Mouse (Mus musculus): Measurements from ENCODE around the gene Dcakd. TPM values are rescaled to one million over a fixed set of nuclear protein-coding genes. Genes with fewer than 3 reads are reported as not detected.

The Dcakd gene
- polyA plus RNA-seq, 1 experiment = 24.7 TPM

DNA sequence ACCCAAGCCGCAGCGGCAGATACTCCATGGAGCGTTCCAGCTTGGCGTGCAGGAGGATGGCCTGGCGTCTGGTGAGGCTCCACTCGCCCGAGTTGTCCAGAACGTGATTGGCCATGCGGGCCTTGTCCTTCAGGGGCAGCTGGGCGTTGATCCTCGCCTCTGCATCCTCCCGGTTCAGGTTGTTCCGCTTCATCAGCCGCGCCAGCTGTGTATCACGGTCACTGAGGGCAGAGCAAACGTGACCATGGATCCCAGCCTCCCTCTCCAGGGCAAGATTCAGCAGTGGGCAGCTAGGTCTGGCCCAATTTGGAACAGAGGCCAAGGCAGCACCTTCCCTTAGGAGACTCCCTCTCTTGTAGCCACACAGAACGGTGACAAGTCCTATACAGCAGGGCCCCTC is 33.2 kb downstream of the Dcakd start:
- 93% methylated on average over 18 of the region's 18 CpGs for WGBS
- Histone ChIP-seq H3K4me1 (ENCODE audit: control insufficient read depth, insufficient read depth, insufficient read length) (0 out of 2 replicates have a peak, but pooled peaks cover 3% of the 10 kb centered on the region), H3K36me3 (ENCODE audit: control insufficient read depth, insufficient read depth, low read length) (peaks cover 25% of the 10 kb centered on the region), H3K4me3 (ENCODE audit: extremely low read depth, insufficient read depth, insufficient read length) (no peak overlapping the region), H3K27me3 (ENCODE audit: control insufficient read depth, insufficient read depth, low read length) (peaks cover 8% of the 10 kb centered on the region), H3K27ac (ENCODE audit: insufficient read depth, low read length) (no peak overlapping the region)
- TF ChIP-seq POLR2A (IDR thresholded peaks at IDR 0.05; ENCODE audit: low read depth, low read length) (no peak), CTCF (IDR thresholded peaks at IDR 0.05; ENCODE audit: extremely low read depth, insufficient read depth, insufficient read length, insufficient replicate concordance) (no peak)
- no peak for DNase-seq (ENCODE audit: low read depth in 1 of 2, low spot score in 2 of 2)

DNA sequence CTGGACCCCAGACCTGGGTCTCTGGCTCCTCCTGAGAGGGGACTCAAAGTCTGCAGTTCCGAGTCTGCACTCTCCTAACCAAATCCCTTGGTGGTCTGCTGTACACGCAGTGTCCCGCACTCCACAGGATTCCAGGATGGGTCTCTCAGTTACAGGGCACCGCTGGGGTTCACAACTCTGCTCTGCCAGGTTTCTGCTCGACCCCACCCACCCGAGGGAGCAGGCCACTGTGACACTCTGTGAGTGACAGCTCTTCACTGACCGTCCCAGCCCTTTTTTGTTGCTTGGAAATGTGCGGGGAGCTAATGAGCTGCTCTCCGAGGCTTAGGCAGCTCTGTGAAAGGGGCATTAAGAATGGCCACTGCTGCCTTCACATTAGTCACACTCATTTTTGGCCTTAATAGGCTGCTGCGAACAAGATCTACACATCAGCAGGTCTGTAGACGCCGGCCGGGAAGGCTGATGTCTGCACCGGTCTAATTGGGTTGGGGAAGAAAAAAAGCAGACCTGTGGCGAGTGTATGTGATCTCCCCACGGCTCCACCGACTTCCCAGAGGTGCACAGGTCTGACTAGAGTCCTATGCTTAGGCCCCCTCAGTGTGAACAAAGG is 34.6 kb downstream of the Dcakd start:
- H3K4me1 ChIP-seq (ENCODE audit: control insufficient read depth, insufficient read depth, insufficient read length) = 0 out of 2 replicates have a peak, but pooled peaks cover 4% of the 10 kb centered on the region
- TF ChIP-seq POLR2A (IDR thresholded peaks at IDR 0.05; ENCODE audit: low read depth, low read length) = no peak
- peaks cover 19% of the 10 kb centered on the region for H3K36me3 ChIP-seq (ENCODE audit: control insufficient read depth, insufficient read depth, low read length)
- no peak for DNase-seq (ENCODE audit: low read depth in 1 of 2, low spot score in 2 of 2)
- H3K27me3 ChIP-seq (ENCODE audit: control insufficient read depth, insufficient read depth, low read length) = peaks cover 14% of the 10 kb centered on the region
- 81% methylated on average over 17 of the region's 17 CpGs for WGBS
- H3K4me3 ChIP-seq (ENCODE audit: extremely low read depth, insufficient read depth, insufficient read length) = no peak overlapping the region
- H3K27ac ChIP-seq (ENCODE audit: insufficient read depth, low read length) = no peak overlapping the region

DNA sequence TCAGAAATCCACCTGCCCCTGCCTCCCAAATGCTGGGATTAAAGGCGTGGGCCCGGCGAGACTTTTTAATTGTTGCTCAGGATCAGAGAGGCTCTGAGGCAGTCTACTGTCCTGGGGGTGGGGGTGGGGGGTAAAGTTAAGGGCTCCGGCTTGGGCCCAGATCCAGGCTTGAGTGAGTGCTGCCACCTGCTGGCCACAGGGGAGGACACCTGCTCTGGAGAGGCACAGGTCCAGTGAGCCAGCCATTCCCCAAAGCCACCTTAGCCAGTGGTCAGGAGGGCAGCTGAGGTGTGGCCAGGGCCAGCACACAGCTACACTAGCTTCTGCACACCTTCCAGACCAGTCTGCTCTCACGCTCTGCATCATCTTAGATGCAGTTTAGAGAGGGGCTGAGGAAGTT is 35.2 kb downstream of the Dcakd start:
- Histone ChIP-seq H3K4me3 (ENCODE audit: extremely low read depth, insufficient read depth, insufficient read length) (no peak overlapping the region), H3K36me3 (ENCODE audit: control insufficient read depth, insufficient read depth, low read length) (peaks cover 19% of the 10 kb centered on the region), H3K4me1 (ENCODE audit: control insufficient read depth, insufficient read depth, insufficient read length) (0 out of 2 replicates have a peak, but pooled peaks cover 4% of the 10 kb centered on the region), H3K27me3 (ENCODE audit: control insufficient read depth, insufficient read depth, low read length) (peaks cover 14% of the 10 kb centered on the region), H3K27ac (ENCODE audit: insufficient read depth, low read length) (no peak overlapping the region)
- TF ChIP-seq POLR2A (IDR thresholded peaks at IDR 0.05; ENCODE audit: low read depth, low read length) = no peak
- peak; percentile 86 for TF ChIP-seq CTCF (IDR thresholded peaks at IDR 0.05; ENCODE audit: extremely low read depth, insufficient read depth, insufficient read length, insufficient replicate concordance)
- WGBS = 24% methylated on average over 5 of the region's 5 CpGs
- DNase-seq (ENCODE audit: low read depth in 1 of 2, low spot score in 2 of 2) = peak; percentile 12 to 65

DNA sequence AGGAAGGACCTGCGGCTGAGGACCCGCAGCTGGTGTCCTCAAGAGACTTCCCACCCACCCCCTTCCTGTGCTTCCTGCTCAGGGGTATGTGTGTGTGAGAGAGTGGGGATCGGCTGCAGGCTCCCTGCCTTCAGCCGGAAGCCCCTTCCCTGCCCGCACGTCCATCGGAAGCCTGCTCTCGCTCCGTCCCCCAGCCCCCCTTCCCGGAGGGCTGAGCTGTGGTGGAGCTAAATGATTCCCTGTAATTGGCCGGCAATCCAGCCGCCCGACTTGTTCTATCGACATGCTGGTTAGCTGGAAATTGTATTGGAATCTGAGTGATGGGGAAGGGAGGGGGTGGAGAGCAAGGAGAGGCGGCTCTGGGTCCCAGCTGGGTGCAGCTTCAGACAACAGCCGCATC is 36.5 kb downstream of the Dcakd start:
- TF ChIP-seq CTCF (IDR thresholded peaks at IDR 0.05; ENCODE audit: extremely low read depth, insufficient read depth, insufficient read length, insufficient replicate concordance) = no peak
- TF ChIP-seq POLR2A (IDR thresholded peaks at IDR 0.05; ENCODE audit: low read depth, low read length) = no peak
- H3K27me3 ChIP-seq (ENCODE audit: control insufficient read depth, insufficient read depth, low read length) = peaks cover 14% of the 10 kb centered on the region
- H3K4me3 ChIP-seq (ENCODE audit: extremely low read depth, insufficient read depth, insufficient read length) = no peak overlapping the region

DNA sequence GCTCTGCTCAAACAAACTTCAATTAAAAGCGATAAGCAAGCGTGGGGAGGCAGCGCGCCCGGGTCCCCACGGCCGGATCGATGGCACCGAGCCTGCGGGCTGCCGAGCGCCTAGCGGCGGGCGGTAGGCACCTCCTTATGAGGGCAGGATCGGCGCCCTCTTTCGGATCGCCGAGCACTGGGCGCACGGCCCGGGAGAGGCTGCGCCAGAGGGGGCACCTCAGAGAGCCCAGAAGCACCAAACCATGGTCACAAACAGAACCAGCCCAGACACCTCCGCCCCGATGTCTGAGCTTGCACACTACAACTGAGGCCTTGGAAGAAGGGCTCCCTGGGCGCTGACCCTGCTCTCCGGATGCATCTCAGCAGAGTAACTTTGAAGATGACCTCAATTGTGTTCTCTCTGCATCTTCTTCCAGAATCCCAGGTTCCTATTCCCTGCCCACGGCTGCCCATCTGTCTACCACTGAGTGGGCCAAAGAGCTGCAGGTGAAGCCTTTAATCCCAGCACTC is 37.9 kb downstream of the Dcakd start:
- H3K4me3 ChIP-seq (ENCODE audit: extremely low read depth, insufficient read depth, insufficient read length) = no peak overlapping the region; the same call in 1 of the 2 replicates
- peaks cover 7% of the 10 kb centered on the region for H3K36me3 ChIP-seq (ENCODE audit: control insufficient read depth, insufficient read depth, low read length)
- 0 out of 2 replicates have a peak, but pooled peaks cover 4% of the 10 kb centered on the region for H3K4me1 ChIP-seq (ENCODE audit: control insufficient read depth, insufficient read depth, insufficient read length)
- WGBS = 2% methylated on average over 29 of the region's 29 CpGs
- H3K27me3 ChIP-seq (ENCODE audit: control insufficient read depth, insufficient read depth, low read length) = peaks cover 14% of the 10 kb centered on the region
- no peak for DNase-seq (ENCODE audit: low read depth in 1 of 2, low spot score in 2 of 2)
- H3K27ac ChIP-seq (ENCODE audit: insufficient read depth, low read length) = no peak overlapping the region
- no peak for TF ChIP-seq POLR2A (IDR thresholded peaks at IDR 0.05; ENCODE audit: low read depth, low read length)
- TF ChIP-seq CTCF (IDR thresholded peaks at IDR 0.05; ENCODE audit: extremely low read depth, insufficient read depth, insufficient read length, insufficient replicate concordance) = no peak

More for the DNA sequence above, 36.5 kb downstream of the Dcakd start:
- DNase-seq (ENCODE audit: low read depth in 1 of 2, low spot score in 2 of 2) = no peak
- Histone ChIP-seq H3K36me3 (ENCODE audit: control insufficient read depth, insufficient read depth, low read length) (peaks cover 12% of the 10 kb centered on the region), H3K4me1 (ENCODE audit: control insufficient read depth, insufficient read depth, insufficient read length) (0 out of 2 replicates have a peak, but pooled peaks cover 4% of the 10 kb centered on the region), H3K27ac (ENCODE audit: insufficient read depth, low read length) (no peak overlapping the region)
- WGBS = 4% methylated on average over 16 of the region's 16 CpGs

DNA sequence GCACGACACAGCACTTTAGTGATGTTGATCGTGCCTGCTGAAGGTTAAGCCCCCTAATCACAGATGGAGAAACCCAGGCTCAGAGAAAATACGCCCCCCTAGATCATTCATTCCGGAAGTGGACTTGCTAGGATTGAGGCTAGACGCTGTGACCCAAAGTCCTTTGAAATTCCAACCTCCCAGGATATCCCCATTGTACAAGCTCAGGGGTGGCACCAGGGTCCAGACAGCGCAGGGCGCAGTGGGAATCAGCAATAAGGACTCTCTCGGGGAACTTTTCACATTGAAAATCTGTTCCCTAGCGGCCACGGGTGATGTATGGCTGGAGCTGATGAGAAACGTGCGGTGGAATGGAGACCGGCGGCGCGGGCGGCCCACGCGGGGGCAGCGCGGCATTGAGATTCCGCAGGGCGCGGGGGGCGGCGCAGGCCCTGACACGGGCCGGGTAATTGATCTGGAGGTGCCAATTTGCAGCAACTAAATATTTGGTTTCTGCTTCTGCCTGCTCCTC is 38.4 kb downstream of the Dcakd start:
- no peak for TF ChIP-seq POLR2A (IDR thresholded peaks at IDR 0.05; ENCODE audit: low read depth, low read length)
- no peak for TF ChIP-seq CTCF (IDR thresholded peaks at IDR 0.05; ENCODE audit: extremely low read depth, insufficient read depth, insufficient read length, insufficient replicate concordance)
- DNase-seq (ENCODE audit: low read depth in 1 of 2, low spot score in 2 of 2) = no peak
- Histone ChIP-seq H3K4me1 (ENCODE audit: control insufficient read depth, insufficient read depth, insufficient read length) (0 out of 2 replicates have a peak, but pooled peaks cover 4% of the 10 kb centered on the region), H3K36me3 (ENCODE audit: control insufficient read depth, insufficient read depth, low read length) (peaks cover 5% of the 10 kb centered on the region), H3K27me3 (ENCODE audit: control insufficient read depth, insufficient read depth, low read length) (peaks cover 14% of the 10 kb centered on the region), H3K4me3 (ENCODE audit: extremely low read depth, insufficient read depth, insufficient read length) (no peak overlapping the region; the same call in 1 of the 2 replicates), H3K27ac (ENCODE audit: insufficient read depth, low read length) (no peak overlapping the region)
- 11% methylated on average over 28 of the region's 28 CpGs for WGBS

DNA sequence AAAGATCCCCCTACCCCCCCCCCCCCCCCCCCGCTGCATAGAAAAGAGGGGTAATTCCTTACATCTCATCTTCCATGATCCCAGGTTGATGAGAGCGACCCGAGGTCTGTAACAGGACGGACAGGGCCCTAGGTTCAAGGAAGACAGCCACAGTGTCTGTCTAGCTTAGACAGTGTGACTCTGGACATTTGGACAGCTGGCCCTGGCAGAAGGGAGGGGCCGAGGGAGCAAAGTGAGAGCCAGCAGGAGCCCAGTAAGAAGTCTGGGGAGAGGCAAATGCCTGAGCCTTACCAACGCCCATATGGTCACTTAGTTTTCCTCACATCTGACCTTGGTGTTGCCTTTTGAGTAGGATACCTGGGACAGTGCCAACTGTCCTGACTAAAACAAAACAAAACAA is 43.0 kb downstream of the Dcakd start:
- H3K4me1 ChIP-seq (ENCODE audit: control insufficient read depth, insufficient read depth, insufficient read length) = 0 out of 2 replicates have a peak, but pooled peaks cover 3% of the 10 kb centered on the region
- H3K27me3 ChIP-seq (ENCODE audit: control insufficient read depth, insufficient read depth, low read length) = peaks cover 8% of the 10 kb centered on the region; the same call in 1 of the 2 replicates
- DNase-seq (ENCODE audit: low read depth in 1 of 2, low spot score in 2 of 2) = no peak
- WGBS = 78% methylated on average over 6 of the region's 6 CpGs
- TF ChIP-seq CTCF (IDR thresholded peaks at IDR 0.05; ENCODE audit: extremely low read depth, insufficient read depth, insufficient read length, insufficient replicate concordance) = no peak
- no peak for TF ChIP-seq POLR2A (IDR thresholded peaks at IDR 0.05; ENCODE audit: low read depth, low read length)
- H3K4me3 ChIP-seq (ENCODE audit: extremely low read depth, insufficient read depth, insufficient read length) = no peak overlapping the region
- no peak overlapping the region for H3K27ac ChIP-seq (ENCODE audit: insufficient read depth, low read length)
- H3K36me3 ChIP-seq (ENCODE audit: control insufficient read depth, insufficient read depth, low read length) = no peaks in the 10 kb centered on the region
